Mouse (Mus musculus): ENCODE measurements at regions not wholly inside any gene's neighbourhood (a gene's known extent, or its start where the extent isn't known, plus 50 kb on each side); places are given as distances from the start of the nearest gene placed in this dataset.

- no peak for TF ChIP-seq CTCF (IDR thresholded peaks at IDR 0.05; ENCODE audit: low read depth, low read length)
- no peak for TF ChIP-seq POLR2A (IDR thresholded peaks at IDR 0.05; ENCODE audit: extremely low read depth, insufficient read depth, low read length)
Observed at GRCm38 (mm10) chr2:178969732-178970131, 472.5 kb upstream of the Cdh4 start.

All from liver, adult 2 months (tissue).